Mouse (Mus musculus) cerebellum, adult 18-20 months (tissue): ENCODE data around the gene Meis2.

ENCODE experiments used
- DNase-seq, 2 experiments: peaks; one replicate each; pipeline ENCODE4 v3.0.0; 2021

Meis2 gene

GRCm38 (mm10) chr2:115852615-115853014 is 213.0 kb downstream of the Meis2 start:
- DNase-seq = no peak

DNA sequence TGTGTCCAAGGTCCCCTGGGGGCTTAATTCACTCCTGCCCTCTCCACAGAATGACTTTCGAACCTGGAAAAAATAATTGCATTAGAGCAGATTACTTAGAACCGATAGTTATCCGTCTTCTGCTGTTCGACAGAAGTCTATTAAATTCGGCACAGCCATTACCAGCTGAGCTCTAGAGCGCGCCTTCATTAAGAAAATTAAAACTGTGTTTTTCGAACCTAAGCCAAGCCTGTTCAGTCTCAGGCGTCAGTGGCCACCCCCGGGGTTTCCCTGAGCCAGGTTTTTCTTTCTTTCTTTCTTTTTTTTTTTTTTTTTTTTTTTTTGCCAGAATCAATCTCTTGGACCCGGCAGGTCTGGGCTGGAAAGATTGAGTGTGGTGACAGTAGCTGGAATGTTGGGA is 213.5 kb downstream of the Meis2 start:
- DNase-seq = no peak

GRCm38 (mm10) chr2:115850961-115851360 is 214.7 kb downstream of the Meis2 start:
- no peak for DNase-seq

- no peak for DNase-seq
Observed at GRCm38 (mm10) chr2:115842821-115843220, 222.8 kb downstream of the Meis2 start.

DNA sequence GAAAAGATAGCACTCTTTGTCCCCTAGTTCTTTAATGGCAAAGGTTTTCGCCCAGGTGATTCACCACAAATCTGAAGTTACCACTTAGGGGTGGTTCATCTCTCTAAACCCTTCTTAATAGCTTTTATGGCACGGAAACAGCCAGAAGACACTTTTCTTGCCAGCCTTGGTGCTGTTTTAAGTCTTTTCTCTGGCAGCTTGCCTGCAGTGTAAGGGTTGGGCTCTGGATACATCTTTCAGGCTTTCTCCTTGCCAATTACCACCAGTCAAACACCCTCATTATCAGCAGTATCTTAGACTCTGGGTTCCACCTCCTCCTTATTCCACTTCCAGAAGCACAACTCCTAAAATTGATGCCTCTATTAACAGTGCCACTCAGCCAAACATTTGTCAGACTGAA is 229.6 kb downstream of the Meis2 start:
- no peak for DNase-seq

DNA sequence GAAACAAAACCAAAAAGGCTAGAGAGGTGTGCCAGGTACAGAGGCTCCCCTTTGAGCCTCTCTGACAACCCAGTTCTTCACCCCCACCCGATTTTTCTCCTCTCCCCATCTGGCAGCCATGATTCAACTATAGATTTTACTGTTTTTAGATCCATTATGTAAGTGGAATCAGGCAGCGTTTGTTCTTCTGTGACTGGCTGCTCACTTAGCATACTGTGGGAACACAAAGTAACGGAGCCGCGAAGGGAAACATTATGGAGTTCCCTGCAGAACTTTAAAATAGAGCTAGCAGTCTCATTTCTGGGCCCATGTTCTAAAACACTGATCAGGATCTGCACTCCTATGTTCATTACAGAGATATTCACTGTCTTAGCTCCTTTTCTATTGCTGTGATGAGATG is 243.3 kb downstream of the Meis2 start:
- no peak for DNase-seq

DNA sequence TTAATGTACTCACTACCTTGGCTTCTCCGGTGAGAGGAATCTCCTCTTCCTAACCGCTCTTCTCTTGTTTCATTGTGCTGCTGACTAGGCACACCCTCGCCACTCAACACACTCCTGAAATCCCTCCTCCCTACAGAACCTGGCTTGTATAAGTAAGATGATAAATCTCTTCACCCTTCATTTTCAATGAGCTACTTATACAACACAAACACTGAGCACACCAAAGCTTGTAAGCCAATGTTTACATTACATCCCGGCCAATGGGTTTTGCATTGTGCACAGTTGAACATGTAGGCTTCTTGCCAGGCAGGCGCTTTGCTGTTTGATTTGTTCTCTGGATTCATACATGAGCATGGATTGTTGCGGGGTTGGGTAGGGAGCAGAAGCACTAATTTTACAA is 247.7 kb downstream of the Meis2 start:
- DNase-seq = no peak

DNA sequence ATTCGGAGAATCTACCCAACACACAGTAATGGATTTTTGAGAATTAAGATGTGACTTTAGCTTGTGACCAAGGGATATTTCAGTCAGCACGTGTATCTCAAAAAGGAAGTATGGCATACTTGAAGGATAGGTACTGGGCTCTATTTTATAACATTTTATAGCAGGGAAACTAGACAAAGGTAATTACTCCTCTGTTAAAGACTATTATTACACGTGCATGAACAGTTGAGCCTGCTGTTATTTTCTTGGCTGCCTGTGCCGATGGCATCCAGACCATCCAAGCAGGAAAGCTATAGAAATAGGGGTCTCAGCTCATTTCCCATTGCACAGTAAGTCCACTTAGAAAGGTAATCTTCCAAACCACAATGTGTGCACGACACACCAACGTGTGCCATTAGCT is 251.9 kb downstream of the Meis2 start:
- no peak for DNase-seq

- DNase-seq = no peak
Observed at GRCm38 (mm10) chr2:115813316-115813715, 252.3 kb downstream of the Meis2 start.
